Mouse (Mus musculus): ENCODE measurements around the gene Tmc2. TPM values are rescaled to one million over a fixed set of nuclear protein-coding genes. Genes with fewer than 3 reads are reported as not detected.

Tmc2 gene
- not detected in 2 replicates for polyA plus RNA-seq (2012; rRNA removed)

GRCm38 (mm10) chr2:130194894-130195293 lies at the start of gene Tmc2:
Tmc2 (plus strand) TSS chr2:130195194.

GRCm38 (mm10) chr2:130178706-130179506 lies 16.1 kb upstream of the Tmc2 start, which contains the start of gene Snrpb:
Snrpb (minus strand) TSS chr2:130179403.

GRCm38 (mm10) chr2:130274149-130274861 lies 79.3 kb downstream of the Tmc2 start, which contains the start of gene Nop56:
Nop56 (plus strand) TSS chr2:130274430.

GRCm38 (mm10) chr2:130283854-130284654 lies 89.1 kb downstream of the Tmc2 start, which contains the start of gene Idh3b:
Idh3b (minus strand) TSS chr2:130284547.

GRCm38 (mm10) chr2:130294936-130295277 lies 99.9 kb downstream of the Tmc2 start, which contains the start of gene Ebf4:
Ebf4 (plus strand) TSS chr2:130295169.

Other genes with a start within 250 kb of the Tmc2 start
- gene Tgm3, start 182.8 kb upstream of the Tmc2 start, polyA plus RNA-seq (2012; rRNA removed) = 0.33 and 0.34 TPM in 2 replicates
- 0.27 and 0.35 TPM in 2 replicates for gene Tgm6, start 82.8 kb upstream of the Tmc2 start, polyA plus RNA-seq (2012; rRNA removed)
- 263 and 264 TPM in 2 replicates for gene Snrpb, start 15.8 kb upstream of the Tmc2 start, polyA plus RNA-seq (2012; rRNA removed)
- gene Nop56, start 79.2 kb downstream of the Tmc2 start, polyA plus RNA-seq (2012; rRNA removed) = 237 and 256 TPM in 2 replicates
- 214 and 232 TPM in 2 replicates for gene Idh3b, start 89.4 kb downstream of the Tmc2 start, polyA plus RNA-seq (2012; rRNA removed)
- 22.2 and 23.8 TPM in 2 replicates for gene Ebf4, start 100.0 kb downstream of the Tmc2 start, polyA plus RNA-seq (2012; rRNA removed)
- gene Cpxm1, start 202.4 kb downstream of the Tmc2 start, polyA plus RNA-seq (2012; rRNA removed) = 18.4 and 21.4 TPM in 2 replicates
- 0.03 TPM in 1 of 2 replicates, not detected in the other for gene Gm28372, start 210.0 kb downstream of the Tmc2 start, polyA plus RNA-seq (2012; rRNA removed)
- not detected in 2 replicates for gene 1700020A23Rik, start 210.1 kb downstream of the Tmc2 start, polyA plus RNA-seq (2012; rRNA removed)
- not detected in 2 replicates for gene Tmem239, start 211.3 kb downstream of the Tmc2 start, polyA plus RNA-seq (2012; rRNA removed)
- gene Vps16, start 229.1 kb downstream of the Tmc2 start, polyA plus RNA-seq (2012; rRNA removed) = 139 TPM in 2 replicates
- gene Pced1a, start 229.5 kb downstream of the Tmc2 start, polyA plus RNA-seq (2012; rRNA removed) = 28.2 and 29.6 TPM in 2 replicates

Measured in central nervous system, embryonic 18 days (tissue).